Mouse (Mus musculus) embryo, embryonic 10.5 days (tissue): ENCODE data around the gene Kcnk7.
"Not testable (repeated sequence)": the region's sequence is repeated elsewhere in the genome, so short reads cannot be mapped to it uniquely, and the experiment has no call there.

Experiments used
- DNase-seq: peaks from one replicate; pipeline ENCODE4 v3.0.0-alpha.2; 2015; ENCODE audit warnings: low spot score

Gene Kcnk7

DNA sequence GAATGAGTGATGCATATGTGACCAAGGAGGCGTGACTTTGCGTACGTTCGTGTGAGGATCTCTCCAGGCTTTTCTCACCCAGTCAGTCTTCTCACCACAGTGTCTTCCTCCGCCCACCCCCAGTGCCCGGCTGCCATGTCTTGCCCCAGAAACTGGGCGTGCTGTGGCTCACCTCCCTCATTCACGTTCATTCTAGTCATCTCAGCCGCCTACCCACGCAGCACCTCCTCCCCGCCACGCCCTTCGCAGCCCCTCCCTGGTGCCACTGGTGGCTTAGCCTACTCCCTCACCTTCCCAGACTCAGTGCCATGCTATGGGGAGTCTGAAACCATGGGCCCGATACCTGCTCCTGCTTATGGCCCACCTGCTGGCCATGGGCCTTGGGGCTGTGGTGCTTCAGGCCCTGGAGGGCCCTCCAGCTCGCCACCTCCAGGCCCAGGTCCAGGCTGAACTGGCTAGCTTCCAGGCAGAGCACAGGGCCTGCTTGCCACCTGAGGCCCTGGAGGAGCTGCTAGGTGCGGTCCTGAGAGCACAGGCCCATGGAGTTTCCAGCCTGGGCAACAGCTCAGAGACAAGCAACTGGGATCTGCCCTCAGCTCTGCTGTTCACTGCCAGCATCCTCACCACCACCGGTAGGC is at the start of gene Kcnk7:
Kcnk7 (plus strand) TSS at position 205 of the 638 bp plus-strand sequence.
- DNase-seq: no peak

DNA sequence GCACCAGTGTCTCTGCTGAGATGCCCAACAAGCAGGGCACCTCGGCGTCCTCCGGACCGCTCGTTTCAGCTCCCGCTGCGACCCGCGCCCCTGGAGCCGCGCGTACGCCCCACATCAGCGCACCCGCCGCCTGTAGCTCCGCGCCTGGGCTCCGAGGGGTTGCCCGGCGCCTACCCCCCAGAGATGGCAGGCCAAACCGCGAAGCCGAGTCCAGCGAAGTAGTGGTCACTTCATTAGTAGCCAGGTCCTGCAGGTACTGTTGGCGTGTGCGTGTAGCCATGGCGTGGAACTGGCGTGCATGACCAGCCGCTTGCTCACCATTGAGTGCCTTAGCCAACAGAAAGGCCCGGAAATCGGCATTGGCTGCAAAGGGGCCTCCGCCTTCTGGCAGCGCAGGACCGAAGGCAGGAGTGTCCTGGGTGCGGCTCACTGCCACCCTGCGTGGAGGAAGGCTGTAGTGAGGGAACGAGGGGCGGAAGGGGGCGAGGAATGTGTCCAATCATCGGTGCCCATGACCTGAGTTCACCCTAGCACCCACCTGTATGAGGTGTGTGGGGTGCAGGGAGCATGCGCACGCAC is 49.4 kb upstream of the Kcnk7 start:
- DNase-seq: peak; percentile 33

DNA sequence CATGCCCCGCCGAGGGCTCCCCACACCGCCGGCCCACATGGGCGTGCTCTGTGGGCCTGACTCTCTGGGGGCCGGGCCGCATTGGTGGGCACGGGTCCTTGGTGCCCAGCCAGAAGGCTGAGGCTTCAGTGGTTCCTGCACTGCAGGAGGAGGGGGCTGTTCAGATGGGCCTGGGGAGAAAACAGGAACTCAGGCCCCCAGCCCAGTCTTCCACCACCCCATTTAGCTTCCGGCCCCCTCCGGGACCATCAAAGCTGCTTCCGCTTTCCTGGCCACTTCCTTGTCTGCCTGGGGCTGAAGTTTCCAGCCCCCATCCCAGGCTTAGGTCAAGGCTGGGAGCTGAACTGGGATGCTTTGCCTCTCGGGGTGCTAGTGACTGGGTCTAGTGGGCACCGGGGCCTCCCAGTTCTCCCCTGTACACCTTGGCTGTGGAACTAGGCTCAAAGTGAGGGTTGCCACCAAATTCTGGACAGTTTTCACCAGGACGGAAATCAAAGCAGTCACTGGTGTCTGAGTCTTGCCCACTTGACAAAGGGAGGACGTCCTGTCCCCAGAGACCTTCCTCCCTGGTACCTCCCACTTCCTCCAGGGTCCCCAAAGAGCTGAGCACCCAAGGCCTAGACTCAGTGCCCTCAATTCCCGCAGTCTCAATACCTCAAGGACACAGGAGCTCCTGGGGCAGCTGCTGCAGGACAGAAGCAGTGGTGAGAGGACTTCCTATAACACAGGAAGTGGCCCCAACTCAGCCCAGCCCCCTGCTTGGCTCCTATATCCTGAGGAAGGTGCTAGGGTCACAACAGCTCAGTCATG is 43.0 kb upstream of the Kcnk7 start:
- DNase-seq: no peak

DNA sequence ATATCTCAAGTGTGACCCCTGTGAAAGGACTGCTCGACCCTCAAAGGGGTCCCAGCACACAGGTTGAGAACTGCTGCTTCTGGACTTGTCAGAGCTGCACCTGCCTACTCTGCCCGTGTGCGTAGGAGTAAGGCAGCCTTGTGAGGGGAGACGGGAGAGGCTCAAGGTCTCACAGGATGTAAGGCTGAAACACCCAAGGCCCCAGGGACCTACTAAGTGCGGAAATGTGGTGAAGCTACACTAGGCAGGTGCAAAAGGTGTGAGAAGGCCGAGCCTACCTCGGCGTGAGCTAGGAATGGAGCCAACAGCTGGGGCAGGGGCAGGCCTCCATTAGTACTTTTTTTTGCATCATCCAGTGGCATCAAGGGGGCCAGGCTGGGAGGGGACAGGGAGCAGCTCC is 41.9 kb upstream of the Kcnk7 start:
- no peak for DNase-seq

DNA sequence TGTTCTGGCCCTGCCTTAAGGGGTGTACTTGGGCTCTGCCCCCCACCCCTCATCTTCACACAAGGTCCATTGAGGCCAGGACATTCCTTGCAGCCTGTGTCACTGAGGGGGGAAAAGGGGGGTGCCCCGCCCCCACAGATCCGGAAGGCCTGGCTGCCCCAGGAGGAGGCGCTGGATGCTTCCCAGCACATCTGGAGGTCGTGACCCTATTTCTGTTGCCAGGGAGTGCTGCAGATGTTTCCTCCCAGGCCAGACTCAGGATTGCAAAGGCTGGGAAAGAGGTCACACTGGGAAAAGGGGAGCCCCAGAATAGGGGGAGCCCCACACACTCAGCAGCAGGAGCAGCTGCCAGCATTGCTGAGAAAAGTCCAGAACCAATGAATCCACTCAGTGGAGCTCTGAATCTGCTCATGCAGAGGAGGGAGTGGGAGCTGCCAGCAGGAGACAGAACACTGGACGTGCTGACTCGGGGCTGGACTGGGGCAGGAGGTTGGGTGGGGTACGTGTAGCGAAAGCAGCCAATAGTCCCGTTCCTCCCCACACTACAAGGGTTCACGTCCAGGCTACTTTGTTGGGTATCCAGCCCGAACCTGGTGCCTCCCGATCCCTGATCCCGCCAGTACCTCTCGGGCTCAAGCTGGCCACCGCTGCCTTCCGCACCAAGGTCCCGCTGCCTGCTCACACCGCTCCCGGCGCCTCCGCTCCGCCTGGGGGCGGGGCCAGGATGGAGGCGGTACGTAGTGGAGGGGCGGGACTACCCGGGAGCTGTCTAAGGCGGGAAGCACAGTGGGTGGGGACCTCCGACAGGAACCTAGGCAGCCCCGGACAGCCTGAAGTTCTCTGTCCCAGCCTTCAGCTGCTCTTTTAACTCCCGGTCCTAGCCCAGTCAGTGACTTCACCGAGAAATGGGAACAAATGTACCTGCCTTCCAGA is 40.9 kb upstream of the Kcnk7 start, which contains the start of gene Sipa1:
Sipa1 (minus strand) TSS at position 727 of the 933 bp plus-strand sequence.
- peak; percentile 93 for DNase-seq

DNA sequence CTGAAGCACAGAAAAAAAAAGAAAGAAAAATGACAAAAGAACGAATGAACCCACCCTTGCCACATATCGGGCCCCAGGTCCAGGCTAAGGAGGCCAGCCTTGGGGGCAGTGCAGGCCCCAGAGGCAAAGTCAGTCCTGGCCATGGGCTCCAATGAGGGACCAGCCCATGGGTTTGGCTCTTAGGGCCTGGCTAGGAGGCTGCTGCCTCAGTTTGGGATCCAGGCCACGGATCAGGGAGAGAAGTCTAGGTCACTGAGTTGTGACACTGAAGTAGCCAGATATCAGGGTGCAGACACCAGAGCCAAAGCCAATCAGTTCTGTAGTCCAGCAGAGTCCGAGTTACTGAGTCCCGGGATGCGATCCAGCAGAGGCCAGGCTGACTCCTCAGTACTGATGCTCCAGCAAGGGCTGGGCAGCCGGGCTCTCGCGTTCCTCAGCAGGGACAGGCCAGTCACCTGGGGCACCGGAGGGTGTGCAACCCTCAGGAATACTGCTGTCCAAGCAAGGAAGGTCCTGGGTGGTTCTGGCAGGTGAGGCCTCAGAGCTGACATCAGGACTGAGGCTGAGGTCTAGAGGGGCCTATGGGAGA is 39.4 kb upstream of the Kcnk7 start:
- no peak for DNase-seq

DNA sequence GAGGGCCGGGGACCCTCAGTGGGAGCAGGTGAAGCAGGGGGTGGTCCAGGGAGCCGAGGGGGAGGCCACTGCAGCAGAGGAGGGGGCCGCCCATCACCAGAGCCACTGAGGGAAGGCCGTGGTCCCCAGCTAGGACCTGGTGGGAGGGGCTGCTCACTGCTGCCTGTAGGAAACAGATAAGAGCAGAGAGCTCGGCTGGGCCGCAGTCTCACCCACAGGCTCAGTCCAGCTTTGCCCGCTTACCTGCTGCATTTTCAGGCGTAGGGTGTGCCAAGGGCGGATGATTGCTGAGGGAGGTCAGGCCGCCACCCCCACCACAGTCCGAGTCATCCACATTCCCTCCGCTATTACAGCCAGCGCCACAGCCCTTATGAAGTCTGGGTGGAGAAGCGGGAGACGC is 38.7 kb upstream of the Kcnk7 start:
- DNase-seq: no peak

DNA sequence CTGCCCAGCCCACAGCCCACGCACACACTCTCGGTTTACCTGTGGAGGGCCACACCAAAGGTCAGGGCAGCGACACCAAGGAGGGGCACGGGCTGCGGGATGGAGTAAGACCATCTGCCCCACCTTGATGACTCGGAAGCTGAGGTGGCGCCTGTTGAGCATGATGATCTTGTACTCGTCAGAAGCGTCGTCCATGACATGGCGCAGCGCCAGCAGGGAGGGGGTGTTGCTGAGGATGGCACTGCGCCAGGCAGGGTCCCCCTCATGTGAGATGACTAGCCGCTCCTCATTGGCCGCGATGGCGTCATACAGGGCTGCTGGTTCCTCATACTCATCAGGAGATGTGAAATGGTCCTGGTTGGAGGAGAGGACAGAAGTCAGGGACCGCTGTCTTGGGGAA is 37.8 kb upstream of the Kcnk7 start:
- no peak for DNase-seq

DNA sequence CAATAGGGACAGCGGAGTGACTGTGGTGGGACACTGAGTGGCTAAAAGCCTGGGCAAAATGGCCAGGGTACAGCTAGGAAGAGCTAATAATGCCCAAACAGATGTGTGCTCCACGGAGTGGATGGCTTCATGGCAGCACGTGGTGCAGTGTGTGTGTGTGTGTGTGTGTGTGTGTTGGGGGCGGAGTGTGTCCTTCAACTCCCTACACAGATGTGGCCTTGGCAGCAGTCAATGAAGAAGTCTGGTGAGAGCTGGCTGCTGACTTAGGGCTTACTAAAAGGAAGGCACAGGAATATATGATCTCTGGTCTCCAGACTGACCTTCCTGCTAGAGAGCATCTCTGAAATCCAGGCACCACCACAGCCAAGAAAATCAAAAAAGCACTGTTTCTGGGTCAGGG is 35.8 kb upstream of the Kcnk7 start:
- no peak for DNase-seq

DNA sequence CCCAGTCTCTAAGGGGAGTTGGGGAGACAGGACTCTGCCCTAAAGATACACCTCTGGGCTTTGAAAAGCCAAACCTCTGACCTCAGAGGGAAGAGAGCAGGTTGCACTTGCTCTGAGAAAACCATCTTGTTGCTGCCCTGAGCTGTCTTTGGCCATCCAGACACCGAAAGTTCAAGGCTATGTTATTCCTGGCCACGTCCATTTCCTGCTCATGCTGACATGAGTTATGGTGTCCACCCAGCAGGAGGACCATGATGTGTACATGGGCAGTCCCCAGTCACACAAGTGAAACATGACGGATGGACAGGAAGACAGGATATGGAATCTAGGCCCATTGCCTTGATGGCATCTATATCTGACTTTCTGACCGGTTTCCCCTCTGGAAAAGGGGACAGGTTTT is 23.7 kb upstream of the Kcnk7 start:
- no peak for DNase-seq

DNA sequence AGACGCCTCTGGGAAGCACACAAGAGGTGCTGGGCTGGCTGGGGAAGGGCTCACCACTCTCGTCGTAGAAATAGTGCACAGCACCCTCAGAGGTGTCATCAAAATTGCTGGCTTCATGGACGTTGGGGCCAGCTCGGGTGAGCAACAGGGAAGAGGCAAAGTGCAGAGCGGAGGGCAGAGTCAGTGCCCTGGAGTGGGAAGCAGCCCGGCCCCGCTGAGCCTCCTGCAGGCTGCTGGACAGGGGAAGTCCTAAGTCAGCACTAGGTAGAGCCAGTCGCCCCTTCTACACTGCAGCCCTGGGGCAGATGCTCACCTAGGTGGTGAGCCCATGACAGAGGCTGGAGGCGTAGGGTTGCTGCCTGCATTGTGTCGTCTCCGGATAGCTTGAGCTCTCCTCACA is 19.9 kb upstream of the Kcnk7 start:
- DNase-seq: no peak

DNA sequence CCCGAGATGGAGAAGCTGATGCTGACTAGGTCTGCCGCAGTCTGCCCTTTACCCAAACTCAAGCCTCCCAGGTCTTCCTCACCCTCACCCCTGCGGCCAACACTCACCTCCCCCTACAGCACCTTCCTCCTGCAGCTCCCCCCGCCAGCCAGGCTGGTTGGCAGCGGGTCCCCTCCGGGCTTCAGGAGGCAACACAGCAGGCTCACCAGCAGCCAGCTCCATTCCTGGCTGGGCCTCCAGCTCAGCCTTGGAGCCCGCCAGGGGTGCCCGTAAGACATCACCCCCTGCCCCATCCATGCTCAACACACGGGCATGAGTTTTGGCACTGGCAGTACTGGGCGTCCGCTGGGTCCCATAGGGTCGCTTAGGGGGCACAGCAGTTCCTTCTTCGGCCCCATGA is 19.2 kb upstream of the Kcnk7 start:
- no peak for DNase-seq

DNA sequence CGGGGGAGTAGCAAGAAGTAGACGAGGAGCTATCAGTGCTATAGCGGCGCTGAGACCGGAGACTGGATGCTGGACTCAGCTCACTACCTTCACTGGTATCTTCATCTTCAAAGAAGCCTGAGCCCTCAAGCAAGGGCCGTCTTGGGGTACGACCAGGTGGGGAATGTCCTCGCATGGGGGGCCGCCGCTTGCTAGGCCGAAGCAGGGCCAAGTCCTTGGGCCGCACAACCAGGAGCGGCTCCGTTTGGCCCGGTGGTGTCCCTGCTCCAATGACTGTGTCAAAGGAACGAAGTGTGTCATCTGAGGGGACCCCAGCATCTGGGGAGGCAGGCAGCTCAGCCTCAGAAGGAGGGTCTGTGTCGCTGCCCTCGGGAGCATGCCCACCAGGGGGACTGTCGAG is 18.7 kb upstream of the Kcnk7 start:
- no peak for DNase-seq

DNA sequence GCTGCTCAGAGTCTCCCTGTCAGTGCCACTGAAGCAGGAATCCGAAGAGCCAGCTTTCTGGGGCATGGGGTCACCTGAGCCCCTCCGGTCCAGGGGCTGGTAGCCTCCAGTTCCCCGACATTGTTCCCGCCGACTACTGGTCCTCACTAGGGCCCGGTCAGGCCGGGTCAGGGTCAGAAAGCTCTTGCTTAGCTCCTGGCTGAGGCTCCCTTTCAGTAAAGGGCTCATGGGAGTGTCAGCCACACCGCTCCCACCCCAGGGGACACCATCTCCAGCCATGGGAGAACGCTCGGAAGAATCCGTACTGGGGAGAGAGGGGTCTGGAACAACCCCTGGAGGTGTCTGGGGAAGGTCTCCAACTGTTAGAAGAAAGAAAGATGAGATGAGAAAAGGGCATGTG is 18.3 kb upstream of the Kcnk7 start:
- DNase-seq: no peak

DNA sequence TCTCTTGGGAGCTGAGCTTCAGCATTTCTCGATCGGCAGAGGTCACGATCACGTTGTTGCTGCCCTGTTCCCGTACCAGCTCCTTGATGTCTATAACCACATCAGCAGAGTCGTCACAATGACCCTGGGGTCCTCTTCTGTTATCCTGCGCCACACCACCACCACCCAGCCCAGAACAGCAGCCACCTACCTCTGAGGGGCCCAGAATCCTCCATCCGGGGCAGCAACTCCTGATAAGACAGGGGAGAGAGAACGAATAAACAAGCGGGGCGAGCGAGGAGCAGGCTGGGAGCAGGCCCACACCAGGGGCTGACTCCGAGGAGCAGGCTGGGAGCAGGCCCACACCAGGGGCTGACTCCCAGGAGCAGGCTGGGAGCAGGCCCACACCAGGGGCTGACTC is 17.7 kb upstream of the Kcnk7 start:
- no peak for DNase-seq

DNA sequence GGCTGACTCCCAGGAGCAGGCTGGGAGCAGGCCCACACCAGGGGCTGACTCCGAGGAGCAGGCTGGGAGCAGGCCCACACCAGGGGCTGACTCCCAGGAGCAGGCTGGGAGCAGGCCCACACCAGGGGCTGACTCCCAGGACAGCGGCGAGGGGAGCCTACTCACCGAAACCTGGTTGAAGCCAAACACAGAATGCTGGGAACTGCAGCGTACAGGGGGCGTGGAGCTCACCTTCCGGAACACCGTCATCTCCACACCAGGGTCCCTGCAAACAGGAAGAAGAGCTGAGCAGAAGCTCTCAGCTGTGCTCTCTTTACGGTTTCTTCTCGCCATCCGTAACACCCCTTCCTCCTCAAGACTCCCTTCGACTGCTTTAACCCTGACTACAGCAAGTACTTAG is 17.2 kb upstream of the Kcnk7 start:
- DNase-seq: not testable (repeated sequence)

DNA sequence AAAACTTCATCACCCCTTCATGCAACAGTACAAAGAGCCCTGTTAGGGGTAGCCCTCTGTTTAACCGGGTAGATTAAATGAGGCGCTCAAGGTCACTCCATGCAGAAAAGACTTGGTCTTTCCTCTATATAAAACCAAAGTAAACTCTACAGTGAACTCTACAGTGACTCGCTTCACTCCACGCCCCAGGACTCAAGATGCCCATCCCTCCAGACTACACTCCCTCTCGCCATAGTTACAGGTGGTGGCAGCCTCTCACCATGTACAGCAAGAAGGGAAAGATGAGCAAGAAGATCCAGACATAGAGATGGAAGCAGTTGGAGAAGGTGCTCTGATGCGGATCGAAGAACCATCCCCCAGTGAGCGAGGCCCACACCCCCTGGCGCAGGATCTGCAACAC is 16.4 kb upstream of the Kcnk7 start:
- no peak for DNase-seq

DNA sequence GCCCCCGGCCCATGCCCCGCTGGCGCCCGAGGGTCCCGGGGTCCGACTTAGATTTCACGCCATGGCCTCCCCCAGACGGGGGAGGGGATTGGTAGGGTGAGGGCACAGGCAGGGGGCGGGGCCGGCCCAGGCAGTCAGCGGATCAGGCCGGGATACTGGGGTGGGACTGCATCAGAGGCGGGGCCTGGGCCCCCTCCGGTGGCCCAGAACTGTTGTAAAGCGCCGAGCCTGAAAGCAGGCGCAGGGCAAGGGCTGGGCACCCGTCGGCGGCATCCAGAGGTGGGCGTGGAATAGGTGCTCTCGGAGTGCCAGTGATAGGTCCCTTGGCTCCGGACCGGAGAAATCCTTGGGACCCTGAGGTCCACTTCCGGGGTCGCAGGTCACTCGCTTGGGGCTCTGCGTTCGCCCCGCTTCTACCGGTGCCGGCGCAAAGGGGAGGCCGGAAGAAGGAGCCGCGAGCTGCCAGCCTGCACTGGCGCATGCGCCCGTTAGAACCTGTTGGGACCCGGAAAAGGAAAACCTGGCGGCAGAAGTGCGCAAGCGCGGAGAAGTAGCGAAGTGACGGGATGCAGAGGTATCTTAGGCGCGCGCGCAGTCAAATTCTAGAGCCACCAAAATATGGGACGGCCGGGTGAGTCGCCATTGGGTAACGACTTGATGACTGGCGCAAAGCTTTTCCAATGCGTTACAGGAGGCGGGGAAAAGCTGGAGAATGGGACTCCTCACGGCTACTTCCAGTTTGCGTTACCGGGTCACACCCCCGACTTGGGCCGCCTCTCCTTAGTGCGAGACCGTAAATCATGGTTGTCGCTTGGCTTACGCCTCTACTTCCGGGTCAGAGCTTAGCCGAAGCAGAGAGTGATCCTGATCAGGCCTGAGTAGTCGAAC is 15.7 kb upstream of the Kcnk7 start, which contains the start of the genes Map3k11 and Pcnx3:
Map3k11 (plus strand) TSS at position 543 of the 888 bp plus-strand sequence.
Pcnx3 (minus strand) TSS at position 709 of the 888 bp plus-strand sequence.
- DNase-seq: peak; percentile 98

DNA sequence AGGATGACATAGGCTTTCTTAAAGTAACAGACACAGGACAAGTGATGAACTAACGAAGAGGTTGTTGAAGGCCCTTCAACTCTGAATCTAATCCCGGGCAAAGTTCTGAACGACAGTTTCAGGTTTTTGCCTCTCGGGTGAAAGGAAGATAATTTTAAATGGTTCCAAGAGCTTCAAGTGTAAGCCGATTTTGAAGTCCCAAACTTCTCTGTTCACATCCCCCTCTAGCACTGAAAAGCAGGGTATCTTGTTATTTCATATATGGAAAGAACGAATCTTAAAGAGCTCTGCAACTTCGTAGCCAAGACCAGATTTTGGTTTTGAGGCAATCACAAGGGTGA is 15.1 kb upstream of the Kcnk7 start:
- no peak for DNase-seq

DNA sequence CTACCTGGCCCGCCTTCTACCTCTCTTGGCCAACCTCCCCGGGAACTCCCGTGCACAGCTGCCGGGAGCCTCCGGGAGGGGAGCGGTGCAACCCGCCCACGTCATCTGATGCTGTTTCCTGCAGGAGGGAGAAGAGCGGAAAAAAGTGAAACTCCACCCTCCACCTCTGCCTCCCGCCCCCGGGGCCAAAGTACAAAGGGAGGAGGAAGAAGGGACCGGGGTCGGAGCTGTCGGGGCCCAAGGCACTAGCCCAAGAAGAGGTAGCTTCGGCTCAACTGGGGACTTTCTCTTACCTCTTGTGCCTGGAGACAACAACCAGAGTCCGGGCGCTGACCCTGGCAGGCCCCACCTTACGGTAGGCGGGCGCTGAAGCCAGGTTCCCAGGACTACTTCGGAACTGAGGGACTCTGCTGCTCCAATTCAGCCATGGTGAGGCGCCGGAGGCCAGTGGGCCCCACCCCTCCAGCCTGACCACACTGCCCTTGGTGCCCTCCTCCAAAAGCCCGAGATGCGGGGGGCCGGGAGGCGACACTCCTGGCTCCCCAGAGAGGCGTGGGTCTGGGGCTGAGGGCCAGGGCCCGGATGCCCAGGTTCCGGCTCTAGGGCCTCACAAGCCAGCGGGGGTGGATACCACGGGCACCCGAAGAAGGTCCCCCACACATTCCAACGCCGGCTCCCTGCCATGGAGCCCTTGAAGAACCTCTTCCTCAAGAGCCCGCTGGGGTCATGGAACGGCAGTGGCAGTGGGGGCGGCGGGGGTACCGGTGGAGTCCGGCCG is 14.4 kb upstream of the Kcnk7 start:
- DNase-seq: peak; percentile 84
